Mouse (Mus musculus): ENCODE results near the gene Ints11. TPM values are rescaled to one million over a fixed set of nuclear protein-coding genes. Genes with fewer than 3 reads are reported as not detected.
A peak's percentile ranks its signal among the peaks of the same experiment; 100 is the strongest.

Ints11 gene
- total RNA-seq, 2 experiments from 2014 or later, result 33.2 to 34.0 TPM

DNA sequence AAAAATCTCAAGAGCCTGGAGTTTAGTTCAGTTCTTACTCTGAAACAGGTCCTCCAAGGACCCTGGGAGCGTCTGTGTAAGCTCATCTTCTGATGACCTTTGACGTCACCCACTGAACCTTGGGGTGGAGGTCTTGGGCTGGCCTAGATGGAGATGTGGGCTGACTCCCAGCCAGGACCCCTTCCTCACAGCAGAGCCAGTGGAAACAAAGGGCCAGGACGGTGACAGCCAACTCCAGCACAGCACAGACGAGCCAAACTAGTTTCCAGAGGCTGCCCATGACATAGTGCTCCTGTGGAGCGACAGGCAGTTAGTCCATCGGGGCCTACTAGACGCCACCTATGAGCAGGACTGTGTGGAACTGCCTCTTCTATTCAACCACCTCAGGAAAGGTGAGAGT is 38.9 kb downstream of the Ints11 start:
- peak in 1 of 2 experiments; percentile 3 for DNase-seq (ENCODE audit: low spot score in 2 of 2)
- intact Hi-C loops (cut with DNase I), result no loop called here

DNA sequence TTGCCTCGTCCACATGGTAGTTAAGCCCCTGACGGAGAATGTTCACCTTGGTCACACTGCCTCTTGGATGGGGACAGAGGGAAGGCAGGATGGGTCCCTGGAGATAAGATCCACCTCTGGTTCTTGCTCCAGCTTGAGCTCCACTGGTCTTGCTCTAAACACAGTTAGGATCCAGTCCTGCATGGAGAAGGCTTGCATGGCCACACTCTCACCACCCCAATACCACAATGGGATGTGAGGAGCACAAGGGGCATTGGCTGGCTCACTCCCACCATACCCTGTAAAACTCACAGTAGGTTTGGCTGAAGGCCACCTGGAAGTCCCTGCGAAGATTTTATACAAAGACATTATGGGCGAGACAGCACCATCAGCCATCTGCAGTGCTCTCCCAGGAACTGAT is 39.4 kb downstream of the Ints11 start:
- intact Hi-C loops (cut with DNase I), result no loop called here
- DNase-seq (ENCODE audit: low spot score in 2 of 2), result no peak

DNA sequence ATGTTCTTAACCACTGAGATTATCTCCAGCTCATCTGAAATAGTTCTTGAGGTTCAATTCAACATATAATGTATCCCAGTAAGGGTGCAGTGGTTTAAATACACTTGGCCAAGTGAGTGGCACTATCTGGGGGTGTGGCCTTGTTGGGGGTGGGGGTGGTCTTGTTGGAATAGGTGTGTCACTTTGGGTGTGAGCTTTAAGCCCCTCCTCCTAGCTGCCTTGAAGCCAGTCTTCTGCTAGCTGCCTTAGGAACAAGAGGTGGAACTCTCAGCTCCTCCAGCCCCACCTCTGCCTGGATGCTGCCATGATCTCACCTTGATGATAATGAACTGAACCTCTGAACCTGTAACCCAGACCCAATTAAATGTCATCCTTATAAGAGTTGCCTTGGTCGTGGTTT is 62.7 kb downstream of the Ints11 start:
- no peak for DNase-seq (ENCODE audit: low spot score in 2 of 2)
- intact Hi-C loops (cut with DNase I), result no loop called here

Small RNAs within 50 kb of the gene (microRNA-seq; reads per million reads assigned to microRNA genes)
- not detected for gene Gm22991

Other genes with a start within 250 kb of the Ints11 start
- gene Cdk11b, start 244.7 kb upstream of the Ints11 start, total RNA-seq (2021), result 10 to 100 TPM; 44.0 to 53.0 TPM
- not detected for gene Gm10563, start 224.1 kb upstream of the Ints11 start, total RNA-seq (2021)
- 1 to 10 TPM; 1.1 to 5.3 TPM for gene Mmp23, start 216.2 kb upstream of the Ints11 start, total RNA-seq (2021)
- gene Mib2, start 200.3 kb upstream of the Ints11 start, total RNA-seq (2021), result 100 to 1,000 TPM; 113 to 122 TPM
- gene Fndc10, start 175.2 kb upstream of the Ints11 start, total RNA-seq (2021), result 10 to 100 TPM; 26.4 to 35.9 TPM
- 100 to 1,000 TPM in 1 of 2 experiments, 10 to 100 TPM in 1; 87.0 to 104 TPM for gene Ssu72, start 164.7 kb upstream of the Ints11 start, total RNA-seq (2021)
- 10 to 100 TPM; 55.5 to 62.2 TPM for gene Tmem240, start 134.7 kb upstream of the Ints11 start, total RNA-seq (2021)
- 10 to 100 TPM; 37.5 to 48.3 TPM for gene Atad3a, start 108.5 kb upstream of the Ints11 start, total RNA-seq (2021)
- 10 to 100 TPM; 13.1 to 13.4 TPM for gene Vwa1, start 94.8 kb upstream of the Ints11 start, total RNA-seq (2021)
- 10 to 100 TPM; 18.3 to 30.0 TPM for gene Tmem88b, start 83.7 kb upstream of the Ints11 start, total RNA-seq (2021)
- not detected for gene Ankrd65, start 79.1 kb upstream of the Ints11 start, total RNA-seq (2021)
- gene Mrpl20, start 66.7 kb upstream of the Ints11 start, total RNA-seq (2021), result 10 to 100 TPM; 77.3 to 91.6 TPM
- gene Ccnl2, start 57.1 kb upstream of the Ints11 start, total RNA-seq (2021), result 10 to 100 TPM; 50.4 to 84.5 TPM
- gene Aurkaip1, start 38.3 kb upstream of the Ints11 start, total RNA-seq (2021), result 100 to 1,000 TPM in 1 of 2 experiments, 10 to 100 TPM in 1; 88.7 to 101 TPM
- gene Mxra8, start 29.9 kb upstream of the Ints11 start, total RNA-seq (2021), result 10 to 100 TPM in 1 of 2 experiments, 1 to 10 TPM in 1; 5.8 to 10.3 TPM
- gene Dvl1, start 22.1 kb upstream of the Ints11 start, total RNA-seq (2021), result 10 to 100 TPM; 85.8 to 91.7 TPM
- under 1 TPM; 0.11 to 0.15 TPM for gene Tas1r3, start 6.2 kb upstream of the Ints11 start, total RNA-seq (2021)
- gene Cptp, start 106 bp upstream of the Ints11 start, total RNA-seq (2021), result 10 to 100 TPM; 31.2 to 35.2 TPM
- gene Pusl1, start 22.2 kb downstream of the Ints11 start, total RNA-seq (2021), result 10 to 100 TPM; 56.3 to 67.4 TPM
- gene Acap3, start 22.3 kb downstream of the Ints11 start, total RNA-seq (2021), result 100 to 1,000 TPM; 137 to 150 TPM
- 10 to 100 TPM; 78.8 to 80.1 TPM for gene Ube2j2, start 74.3 kb downstream of the Ints11 start, total RNA-seq (2021)
- 10 to 100 TPM; 18.1 to 19.5 TPM for gene C1qtnf12, start 92.8 kb downstream of the Ints11 start, total RNA-seq (2021)
- gene B3galt6, start 123.1 kb downstream of the Ints11 start, total RNA-seq (2021), result 10 to 100 TPM in 1 of 2 experiments, 1 to 10 TPM in 1; 9.9 to 11.1 TPM
- gene Sdf4, start 123.3 kb downstream of the Ints11 start, total RNA-seq (2021), result 100 to 1,000 TPM; 184 to 206 TPM
- 1 to 10 TPM in 1 of 2 experiments, under 1 TPM in 1; 0.39 to 1.9 TPM for gene Tnfrsf4, start 144.3 kb downstream of the Ints11 start, total RNA-seq (2021)
- gene Tnfrsf18, start 156.6 kb downstream of the Ints11 start, total RNA-seq (2021), result not detected
- gene Ttll10, start 189.9 kb downstream of the Ints11 start, total RNA-seq (2021), result not detected
- 10 to 100 TPM; 27.0 to 35.8 TPM for gene 9430015G10Rik, start 240.4 kb downstream of the Ints11 start, total RNA-seq (2021)